Mouse (Mus musculus): ENCODE measurements around the gene Iltifb.
"Not testable (repeated sequence)": the region's sequence is repeated elsewhere in the genome, so short reads cannot be mapped to it uniquely, and the experiment has no call there.

GRCm38 (mm10) chr10:118337731-118338130 lies 42.9 kb upstream of the Iltifb start, which contains the start of gene Gm9045:
- not testable (repeated sequence) for TF ChIP-seq CTCF (IDR thresholded peaks at IDR 0.05; ENCODE audit: low read depth); EP300 (optimal IDR thresholded peaks at IDR 0.05)

All from stomach, postnatal 0 days (tissue).